Mouse (Mus musculus) retina, adult 2 months (tissue): Measurements from ENCODE around the gene Nr2e1.

Experiments used
- DNase-seq: peaks from one replicate; pipeline ENCODE4 v3.0.0-alpha.2; 2012; ENCODE audit warnings: low read depth, low spot score

Nr2e1 gene

DNA sequence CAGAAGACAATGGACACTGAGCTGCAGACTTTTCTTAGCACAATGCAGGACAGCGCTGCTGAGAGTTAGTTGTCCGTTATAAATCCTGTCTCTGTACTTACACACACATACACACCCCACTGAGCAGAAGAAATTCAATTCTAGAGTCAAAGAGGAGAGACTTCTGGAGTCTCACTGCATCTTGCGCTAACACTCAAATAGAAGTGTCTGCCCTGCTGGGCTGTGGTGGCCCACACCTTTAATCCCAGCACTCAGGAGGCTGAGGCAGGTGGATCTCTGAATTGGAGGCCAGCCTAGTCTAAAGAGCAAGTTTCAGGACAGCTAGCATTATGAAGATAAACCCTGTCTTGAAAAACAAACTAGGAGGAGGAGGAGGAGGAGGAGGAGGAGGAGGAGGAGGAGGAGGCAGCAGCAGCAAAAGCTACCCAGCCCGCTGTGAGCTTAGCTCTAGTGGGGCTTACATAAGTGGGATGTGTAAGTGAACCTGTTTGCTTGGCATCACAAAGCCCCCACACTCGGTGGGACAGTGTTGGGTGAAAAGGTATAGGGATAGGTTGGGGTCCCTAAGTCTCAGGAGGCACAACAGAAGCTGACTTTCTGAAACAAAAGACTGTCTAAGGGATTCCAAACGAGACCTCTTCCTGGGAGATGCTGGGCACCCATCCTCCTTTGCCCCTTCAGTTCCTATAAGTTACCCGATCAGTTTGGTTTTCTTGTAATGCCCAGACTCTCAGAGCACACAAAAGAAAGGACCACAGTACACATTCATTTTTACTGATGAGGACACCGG lies 4.7 kb upstream of the Nr2e1 start:
- DNase-seq, result no peak

DNA sequence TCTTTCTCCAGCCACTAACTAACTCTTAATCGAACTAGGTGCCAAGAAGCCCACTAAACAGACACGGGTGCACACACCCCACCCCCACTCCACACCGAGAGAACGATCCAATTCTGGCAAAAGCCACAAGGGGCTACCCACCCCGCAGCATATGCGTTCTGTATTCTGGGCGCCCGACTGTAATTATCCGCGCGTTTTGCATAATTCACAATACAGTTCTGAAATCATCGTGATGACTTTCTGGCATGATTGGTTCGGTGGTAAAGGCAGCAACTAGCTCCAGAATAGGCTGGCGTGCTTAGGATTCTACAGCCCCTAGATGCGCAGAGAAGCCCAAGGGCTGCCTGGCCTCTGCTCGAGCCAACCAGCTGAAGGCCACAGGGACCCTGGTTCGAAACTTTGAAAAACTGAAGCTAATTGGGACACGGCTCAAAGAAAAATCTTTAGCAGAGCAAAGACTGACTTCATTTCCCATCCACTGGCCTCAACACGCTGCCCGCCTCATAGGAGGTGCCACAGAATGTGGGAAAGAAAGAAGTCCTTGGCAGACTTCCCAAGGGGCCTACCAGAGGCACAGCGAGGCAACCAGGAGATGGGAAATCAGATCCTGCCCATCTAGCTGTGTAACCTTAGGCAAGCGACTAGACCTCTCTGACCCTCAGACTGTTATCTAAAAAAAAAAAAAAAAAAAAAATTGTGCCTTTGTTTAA lies 2.3 kb upstream of the Nr2e1 start:
- no peak for DNase-seq

DNA sequence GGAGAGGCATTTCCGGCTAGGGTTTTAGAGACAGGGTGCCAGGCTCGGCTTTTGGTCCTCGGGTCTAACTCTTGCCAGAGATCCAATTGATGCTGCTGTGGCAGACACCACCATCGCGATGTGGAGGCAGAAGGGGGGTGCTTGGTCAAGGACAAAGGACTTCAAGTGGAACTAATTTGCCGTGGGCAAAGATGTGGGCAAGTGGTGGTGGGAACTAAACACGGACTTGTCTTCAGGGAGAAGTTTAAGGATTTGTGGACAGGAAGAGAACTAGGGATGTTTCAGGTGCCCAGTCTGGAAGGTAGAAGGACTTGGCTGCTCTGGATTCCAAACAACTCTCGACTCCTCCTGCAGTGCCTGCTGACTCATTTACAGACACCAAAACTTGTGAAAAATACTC lies 1.7 kb upstream of the Nr2e1 start:
- DNase-seq, result no peak

DNA sequence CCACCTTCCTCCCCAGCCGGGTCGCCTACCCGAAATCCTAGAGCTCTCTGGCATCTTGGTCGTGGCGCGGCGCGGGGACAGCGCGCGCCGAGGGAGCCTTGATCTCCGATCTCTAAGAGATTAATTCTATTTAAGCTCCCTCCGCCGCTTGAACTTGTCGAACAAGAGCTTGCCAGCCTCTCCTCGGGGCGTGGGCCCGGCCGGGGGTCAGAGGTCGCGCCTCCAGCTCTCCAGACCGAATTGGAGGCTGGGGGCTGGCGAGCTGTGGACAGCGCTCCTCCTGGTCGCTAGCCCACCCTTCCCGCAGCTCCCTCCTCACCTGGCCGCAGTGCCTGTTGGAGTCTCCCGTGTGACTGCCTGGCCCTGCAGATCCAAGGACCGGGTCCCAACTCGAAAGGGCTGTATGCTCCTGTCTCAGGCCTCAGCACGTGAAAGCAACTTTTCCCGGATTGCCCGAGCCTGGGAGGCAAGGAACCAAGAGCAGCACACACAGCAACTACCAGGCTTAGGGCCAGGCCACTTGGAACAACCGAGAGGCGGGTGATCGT lies 1.1 kb upstream of the Nr2e1 start:
- no peak for DNase-seq

DNA sequence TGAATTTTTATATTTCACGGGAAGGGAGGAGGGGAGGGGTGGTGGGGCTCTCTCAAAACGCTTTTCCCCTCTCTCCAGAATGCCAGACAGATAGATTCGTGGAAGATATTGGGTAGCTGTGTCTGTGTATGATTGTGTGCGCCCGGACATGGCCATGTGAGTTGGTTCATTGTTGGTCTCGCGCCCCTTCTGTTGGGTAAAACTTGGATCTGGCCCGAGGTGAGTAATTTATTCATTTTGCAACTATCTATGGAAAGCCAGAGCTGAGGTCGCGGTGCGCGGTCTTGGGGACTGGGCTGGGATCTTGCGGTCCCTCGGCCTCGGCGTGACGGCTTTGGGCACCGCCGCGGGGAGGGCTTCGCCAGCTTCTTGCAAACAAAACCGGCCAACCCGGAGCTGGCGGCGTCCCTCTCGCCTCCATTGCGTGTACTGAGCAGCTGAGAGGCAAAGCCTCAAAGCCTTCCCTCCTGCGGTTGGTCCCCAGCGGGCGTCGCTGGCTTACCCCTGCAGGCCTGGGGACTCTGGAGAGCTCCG lies 537 bp upstream of the Nr2e1 start:
- no peak for DNase-seq

DNA sequence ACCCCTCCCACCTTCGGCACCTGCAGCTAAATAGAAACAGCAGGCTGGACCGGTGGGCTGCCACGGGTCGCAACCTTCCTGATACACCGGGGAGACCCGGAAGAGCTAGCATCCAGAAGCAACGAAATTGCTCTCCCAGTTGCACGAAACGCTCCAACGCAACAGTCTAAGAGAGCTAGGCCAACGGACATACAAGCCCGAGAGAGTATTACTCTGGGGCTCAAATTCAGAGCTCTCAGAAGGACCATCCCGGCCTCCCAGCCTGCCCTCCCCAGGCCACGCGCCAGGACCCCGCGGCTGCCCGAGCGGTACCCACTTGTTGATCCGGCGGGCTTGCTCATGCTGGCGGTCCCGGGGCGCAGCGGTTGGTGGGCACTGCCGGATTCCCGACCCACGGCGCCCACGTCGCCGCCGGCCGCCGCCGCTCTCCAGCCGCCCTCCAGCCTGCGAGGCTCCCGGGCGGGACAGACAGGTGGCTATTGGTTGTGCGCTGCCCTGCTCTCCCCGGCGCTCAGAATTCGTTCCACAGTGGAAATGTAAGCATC lies 794 bp downstream of the Nr2e1 start:
- DNase-seq, result no peak

GRCm38 (mm10) chr10:42581694-42582565 lies 1.5 kb downstream of the Nr2e1 start:
- DNase-seq, result no peak

DNA sequence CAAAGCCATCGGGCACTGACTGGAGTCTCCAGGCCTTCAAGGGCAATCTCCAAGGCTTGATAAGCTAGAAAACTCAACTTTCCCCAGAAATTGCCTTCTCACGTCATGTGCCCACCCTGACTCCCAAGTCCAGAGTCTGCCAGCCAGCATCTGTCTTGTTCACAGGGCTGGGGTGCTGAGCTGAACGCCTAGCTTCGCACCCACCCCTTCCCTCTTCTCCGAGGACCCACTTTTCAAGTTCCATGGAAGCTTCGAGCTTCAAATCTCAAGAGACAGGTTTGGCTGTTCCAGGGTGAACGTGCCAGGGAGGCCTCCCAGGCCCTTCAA lies 2.5 kb downstream of the Nr2e1 start:
- DNase-seq, result no peak

DNA sequence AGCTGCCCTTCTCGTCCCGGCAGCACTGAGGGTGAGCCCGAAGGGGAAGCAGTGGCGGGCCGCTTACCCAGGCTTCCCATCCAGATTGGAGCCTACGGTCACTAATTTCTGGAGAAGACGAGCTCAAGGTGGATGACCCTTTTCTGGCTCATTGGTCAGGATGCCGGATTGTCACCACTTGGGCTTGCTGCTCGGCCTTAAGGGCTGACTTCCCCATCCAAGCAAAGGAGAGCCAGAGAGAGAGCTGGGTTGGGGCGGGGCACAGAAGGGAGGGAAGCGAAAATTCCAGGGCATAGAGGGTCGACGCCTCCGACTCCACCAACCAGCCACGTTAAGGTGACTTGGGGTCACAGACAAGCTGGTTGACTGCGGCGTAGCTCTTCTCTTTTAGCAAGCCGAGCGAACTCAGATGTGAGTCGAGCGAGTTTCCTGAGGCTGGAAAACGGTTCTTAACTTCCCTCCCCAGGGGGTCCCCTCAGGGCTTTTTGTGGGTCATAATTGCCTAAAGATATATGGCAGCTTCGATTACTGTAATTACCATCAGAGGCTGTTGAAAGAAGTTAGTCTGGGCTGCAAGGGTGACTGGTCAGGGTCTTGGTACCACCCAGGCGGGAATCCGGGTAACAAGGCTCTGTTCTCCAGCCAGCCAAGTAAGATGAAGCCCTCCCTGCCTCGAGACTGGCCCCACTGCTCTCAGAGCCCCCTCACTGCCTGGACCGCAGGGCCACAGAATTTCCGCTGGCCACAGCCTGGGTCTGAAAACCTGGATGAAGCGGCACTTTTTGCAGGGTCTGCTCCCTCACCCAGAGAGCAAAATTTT lies 3.1 kb downstream of the Nr2e1 start:
- no peak for DNase-seq

- DNase-seq, result no peak
Measured at GRCm38 (mm10) chr10:42579475-42580130, 3.8 kb downstream of the Nr2e1 start.

DNA sequence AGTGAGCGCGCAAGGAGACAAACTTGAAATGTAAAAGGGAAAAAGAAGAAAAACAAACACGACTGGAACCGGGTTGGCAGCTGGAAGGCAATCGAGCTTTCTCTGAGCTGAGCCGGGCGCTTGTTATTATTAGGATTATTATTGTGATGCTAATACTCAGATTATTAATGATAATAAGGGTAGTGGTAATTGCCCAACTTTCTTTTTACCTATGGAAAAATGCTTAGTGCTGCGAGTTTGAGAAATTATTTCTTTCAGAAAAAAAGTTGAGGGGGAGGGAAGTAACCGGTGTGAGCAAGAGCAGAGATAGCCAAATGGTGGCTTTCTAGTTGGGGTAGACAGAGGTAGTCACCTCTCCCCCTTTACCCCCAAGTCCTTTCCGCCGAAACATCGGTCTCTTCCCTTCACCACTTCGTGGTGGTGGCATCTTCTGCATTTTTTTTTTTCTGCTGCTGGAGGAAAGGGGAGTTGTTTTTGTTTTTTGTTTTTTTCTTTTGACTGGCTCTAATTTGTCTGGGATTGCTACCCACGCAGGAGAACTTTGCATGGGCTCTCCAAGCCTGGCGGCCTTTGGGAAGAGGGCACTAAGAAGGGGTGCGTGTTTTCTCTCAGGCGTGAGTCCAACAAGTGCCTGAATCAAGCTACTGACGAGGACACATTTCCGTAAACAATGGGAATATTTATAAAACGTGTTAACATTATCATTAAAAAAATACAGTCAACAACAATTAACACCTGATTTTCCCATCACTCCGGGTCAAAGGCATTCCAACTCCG lies 4.5 kb downstream of the Nr2e1 start:
- no peak for DNase-seq

DNA sequence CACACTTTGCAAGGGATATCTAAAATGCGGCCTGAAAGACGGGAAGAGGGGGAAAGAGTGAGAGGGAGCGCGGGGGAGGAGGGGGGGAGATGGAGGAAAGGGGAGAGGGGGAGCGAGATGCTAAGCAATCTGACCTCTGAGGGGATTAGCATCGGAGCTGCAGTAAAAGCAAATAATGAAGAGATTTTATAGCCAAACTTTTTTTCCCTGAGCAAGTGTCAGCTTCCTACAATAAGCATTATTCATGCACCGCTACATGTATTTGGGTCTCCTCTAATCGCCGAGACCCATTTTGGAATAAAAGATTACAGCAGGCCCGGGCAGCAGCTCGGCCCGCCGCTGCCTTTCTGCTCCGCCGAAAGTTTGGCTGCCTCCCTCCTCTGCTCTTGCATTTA lies 5.2 kb downstream of the Nr2e1 start:
- DNase-seq, result no peak

GRCm38 (mm10) chr10:42577525-42578280 lies 5.7 kb downstream of the Nr2e1 start:
- DNase-seq, result no peak

DNA sequence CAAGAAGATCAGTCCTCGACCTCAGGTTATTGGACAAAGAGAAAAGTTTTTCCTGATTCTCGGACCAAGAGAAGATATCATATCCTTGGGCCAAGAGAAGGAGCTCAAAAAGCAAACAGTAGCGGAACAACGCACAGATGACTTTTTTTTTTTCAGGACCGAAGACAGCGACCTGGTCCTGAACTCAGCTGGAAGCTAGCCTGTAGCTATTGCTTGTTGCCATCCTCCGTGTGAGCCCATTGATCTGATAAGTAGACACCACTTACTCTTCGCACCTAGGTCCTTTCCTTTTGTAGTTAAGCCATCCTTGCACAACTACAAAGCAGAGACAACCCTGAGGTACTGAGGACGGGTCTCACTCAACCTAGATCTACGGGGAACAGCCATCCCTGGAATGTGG lies 8.8 kb downstream of the Nr2e1 start:
- no peak for DNase-seq

- DNase-seq, result no peak
Measured at GRCm38 (mm10) chr10:42572971-42573370, 10.5 kb downstream of the Nr2e1 start.

- no peak for DNase-seq
Measured at GRCm38 (mm10) chr10:42572567-42572966, 10.9 kb downstream of the Nr2e1 start.

DNA sequence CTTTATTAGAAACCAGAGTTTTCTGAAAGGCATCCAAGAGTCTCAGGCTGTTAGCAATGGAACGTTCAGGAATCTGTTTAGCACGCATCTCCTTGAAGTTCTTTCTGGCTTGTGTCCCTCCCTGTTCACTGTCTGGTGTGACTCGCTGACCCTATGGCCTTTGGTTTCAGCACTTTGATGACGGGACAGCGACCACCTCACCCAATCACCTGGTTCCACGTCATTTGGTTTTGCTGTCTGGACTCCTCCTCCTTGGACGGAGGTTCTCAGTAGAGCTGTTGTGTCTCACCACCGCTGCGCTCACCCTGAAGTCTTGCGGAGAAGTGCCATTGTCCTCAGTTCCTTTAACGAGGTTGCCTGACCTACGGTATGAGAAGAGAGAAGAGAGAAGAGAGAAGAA lies 21.2 kb downstream of the Nr2e1 start:
- no peak for DNase-seq

DNA sequence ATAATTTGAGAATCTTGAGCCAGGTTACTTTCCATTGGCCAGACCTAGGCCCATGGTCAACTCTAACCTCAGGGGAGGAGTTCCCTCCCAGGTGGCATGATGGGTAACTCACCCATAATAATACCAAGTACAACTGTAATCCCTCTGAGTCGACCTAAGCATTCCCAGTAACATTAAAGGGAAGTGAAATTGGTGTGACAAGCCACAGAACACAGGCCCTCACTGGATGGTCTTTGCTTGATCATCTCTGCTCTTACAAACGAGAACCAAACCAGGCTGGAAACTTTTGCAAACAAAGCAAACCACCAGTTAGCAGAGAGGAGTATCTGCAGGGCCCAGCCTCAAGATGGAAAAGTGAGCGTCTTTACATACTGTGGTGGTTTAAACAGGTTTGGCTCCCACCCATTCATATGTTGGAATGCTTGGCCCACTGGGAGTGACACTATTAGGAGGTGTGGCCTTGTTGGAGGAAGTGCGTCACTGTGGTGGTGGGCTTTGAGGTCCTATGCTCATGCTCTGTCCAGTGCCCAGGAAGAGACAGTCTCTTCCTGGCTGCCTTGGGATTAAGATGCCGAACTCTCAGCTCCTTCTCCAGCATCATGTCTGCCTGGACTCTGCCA lies 23.7 kb downstream of the Nr2e1 start:
- no peak for DNase-seq
